Mouse (Mus musculus) B cell, adult 62 days (primary cell): ENCODE measurements around the gene Hmgb3. TPM values are rescaled to one million over a fixed set of nuclear protein-coding genes. Genes with fewer than 3 reads are reported as not detected.

Experiments used
- total RNA-seq: library from RNA; stranded (reverse); gene quantifications from 4 replicates; pipeline ENCODE4 v1.2.4, GENCODE M21; 2023

Gene Hmgb3
- 12.2 to 17.3 TPM (median 13.7 TPM) in 4 replicates for total RNA-seq

DNA sequence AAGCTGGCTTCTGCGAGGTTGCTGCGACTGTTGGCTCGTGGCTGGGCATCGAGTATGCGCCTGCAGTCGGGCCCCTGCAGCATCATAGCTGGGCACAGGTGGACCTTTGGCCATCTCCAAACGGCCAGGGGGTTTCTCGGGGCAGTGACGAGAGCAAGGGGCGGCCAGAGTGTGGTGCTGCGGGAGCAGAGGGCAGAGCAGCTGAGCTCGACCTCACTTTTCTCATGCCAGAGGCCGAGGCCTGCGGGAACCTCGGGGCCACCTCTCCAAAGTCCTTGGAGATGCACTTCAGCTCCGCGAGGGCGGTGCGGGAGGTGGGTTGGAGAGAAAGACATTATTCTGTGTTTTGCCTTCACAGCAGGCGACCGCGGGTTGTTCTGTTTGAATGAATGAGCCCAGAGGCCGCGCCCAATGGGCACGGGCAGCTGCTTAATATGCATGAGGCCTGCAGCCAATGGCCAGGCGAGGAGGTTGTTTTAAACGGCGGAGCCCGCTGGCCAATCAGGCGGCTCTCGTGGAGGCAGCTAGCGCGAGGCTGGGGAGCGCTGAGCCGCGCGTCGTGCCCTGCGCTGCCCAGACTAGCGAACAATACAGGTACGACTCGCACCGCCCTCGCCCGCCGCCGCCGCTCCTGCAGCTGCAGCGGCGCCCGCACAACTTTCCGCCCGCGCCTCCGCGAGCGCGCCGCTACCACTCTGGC lies at the start of gene Hmgb3:
Hmgb3 (plus strand) TSS at position 504 of the 700 bp plus-strand sequence.

Other genes with a start within 250 kb of the Hmgb3 start
- 32.5 to 38.3 TPM (median 35.9 TPM) in 4 replicates for gene Mtmr1, start 191.2 kb upstream of the Hmgb3 start, total RNA-seq
- gene Cd99l2, start 63.1 kb upstream of the Hmgb3 start, total RNA-seq = 5.2 to 6.7 TPM (median 5.3 TPM) in 4 replicates
- gene Gpr50, start 107.7 kb downstream of the Hmgb3 start, total RNA-seq = not detected in 4 replicates